Mouse (Mus musculus) MEL (cell line): ENCODE measurements around the gene Atp2a3. TPM values are rescaled to one million over a fixed set of nuclear protein-coding genes. Genes with fewer than 3 reads are reported as not detected.

ENCODE experiments used
- DNase-seq: peaks from one replicate; pipeline ENCODE4 v3.0.0; 2011; ENCODE audit warnings: low read depth, low spot score
- H3K27ac ChIP-seq: 2 replicates; pipeline ENCODE4 v1.5.1; 2012; ENCODE audit warnings: low read depth, mild to moderate bottlenecking, control low read depth, low read length, moderate library complexity; ENCODE audit not compliant: control insufficient read depth
- H3K27me3 ChIP-seq, 2 experiments: fragments of 150-350 bp in 1 of 2; sonication (generic) in 1 of 2; 2 replicates each; pipeline ENCODE4 v1.6.1; 2012; ENCODE audit warnings: low read length in 2 of 2, mild to moderate bottlenecking in 2 of 2, improper control_type of control experiment in 1 of 2, moderate library complexity in 1 of 2; ENCODE audit not compliant: insufficient read depth in 2 of 2, control insufficient read depth in 1 of 2
- H3K36me3 ChIP-seq, 2 experiments: 2 replicates each; pipeline ENCODE4 v1.6.1; 2012 to 2014; ENCODE audit warnings: low read length in 2 of 2, improper control_type of control experiment in 1 of 2, inconsistent platforms in 1 of 2, mild to moderate bottlenecking in 1 of 2; ENCODE audit not compliant: insufficient read depth in 2 of 2, control insufficient read depth in 1 of 2
- H3K4me1 ChIP-seq, 2 experiments: fragments of 150-350 bp in 1 of 2; sonication (generic) in 1 of 2; 2 replicates each; pipeline ENCODE4 v1.6.1; 2012; ENCODE audit warnings: low read length in 2 of 2, improper control_type of control experiment in 1 of 2, mild to moderate bottlenecking in 1 of 2; ENCODE audit not compliant: insufficient read depth in 2 of 2, control insufficient read depth in 1 of 2
- H3K4me3 ChIP-seq, 2 experiments: fragments of 150-350 bp in 1 of 2; sonication (generic) in 1 of 2; 2 replicates each; pipeline ENCODE4 v1.5.1; 2012; ENCODE audit warnings: low read depth in 2 of 2, low read length in 2 of 2, mild to moderate bottlenecking in 2 of 2, moderate library complexity in 2 of 2, control low read depth in 1 of 2, improper control_type of control experiment in 1 of 2; ENCODE audit not compliant: control insufficient read depth in 1 of 2, insufficient read depth in 1 of 2
- H3K79me2 ChIP-seq: 2 replicates; pipeline ENCODE4 v1.6.1; 2012; ENCODE audit warnings: mild to moderate bottlenecking, low read length, moderate library complexity; ENCODE audit not compliant: control insufficient read depth, poor library complexity, insufficient read depth
- H3K9ac ChIP-seq: 2 replicates; pipeline ENCODE4 v1.6.1; 2012; ENCODE audit warnings: low read depth, mild to moderate bottlenecking, control low read depth, low read length, moderate library complexity; ENCODE audit not compliant: control insufficient read depth, poor library complexity, severe bottlenecking
- H3K9me3 ChIP-seq: fragments of 150-350 bp; sonication (generic); replicated peaks from 2 replicates; pipeline ENCODE4 v1.6.1; 2012; ENCODE audit warnings: mild to moderate bottlenecking, low read length, improper control_type of control experiment, moderate library complexity; ENCODE audit not compliant: insufficient read depth
- BHLHE40 ChIP-seq: IDR thresholded peaks from 2 replicates; pipeline ENCODE4 v1.6.1; 2012; ENCODE audit warnings: low read depth, mild to moderate bottlenecking, inconsistent platforms, low read length, improper control_type of control experiment, borderline replicate concordance
- CHD2 ChIP-seq: IDR thresholded peaks from 2 replicates; pipeline ENCODE4 v1.6.1; 2011; ENCODE audit warnings: low read length, improper control_type of control experiment
- ELF1 ChIP-seq: IDR thresholded peaks from 2 replicates; pipeline ENCODE4 v1.6.1; 2014; ENCODE audit warnings: low read depth, mild to moderate bottlenecking, inconsistent platforms, low read length, improper control_type of control experiment, moderate library complexity
- EP300 ChIP-seq, 2 experiments: IDR thresholded peaks; 2 replicates each; pipeline ENCODE4 v1.6.1; 2011; ENCODE audit warnings: improper control_type of control experiment in 2 of 2, low read length in 2 of 2, low read depth in 1 of 2, mild to moderate bottlenecking in 1 of 2
- HCFC1 ChIP-seq: IDR thresholded peaks from 2 replicates; pipeline ENCODE4 v1.6.1; 2012; ENCODE audit warnings: low read depth, mild to moderate bottlenecking, inconsistent platforms, low read length, improper control_type of control experiment, moderate library complexity
- JUND ChIP-seq: IDR thresholded peaks from 2 replicates; pipeline ENCODE4 v1.6.1; 2011; ENCODE audit warnings: low read depth, mild to moderate bottlenecking, improper control_type of control experiment, low read length
- KAT2A ChIP-seq: conservative IDR thresholded peaks from 2 replicates; pipeline ENCODE4 v1.6.1; 2012; ENCODE audit warnings: low read depth, low read length, improper control_type of control experiment, inconsistent platforms
- MAFK ChIP-seq: IDR thresholded peaks from 2 replicates; pipeline ENCODE4 v1.6.1; 2011; ENCODE audit warnings: low read depth, mild to moderate bottlenecking, low read length, improper control_type of control experiment, borderline replicate concordance
- MAX ChIP-seq: IDR thresholded peaks from 2 replicates; pipeline ENCODE4 v1.6.1; 2011; ENCODE audit warnings: low read length, improper control_type of control experiment
- MXI1 ChIP-seq: IDR thresholded peaks from 2 replicates; pipeline ENCODE4 v1.6.1; 2011; ENCODE audit warnings: mild to moderate bottlenecking, low read depth, low read length, improper control_type of control experiment
- NELFE ChIP-seq: IDR thresholded peaks from 2 replicates; pipeline ENCODE4 v1.6.1; 2011; ENCODE audit warnings: low read depth, low read length, improper control_type of control experiment
- NRF1 ChIP-seq: IDR thresholded peaks from 2 replicates; pipeline ENCODE4 v1.6.1; 2014; ENCODE audit warnings: low read depth, mild to moderate bottlenecking, inconsistent platforms, low read length, improper control_type of control experiment, moderate library complexity; ENCODE audit not compliant: poor library complexity, insufficient read depth, severe bottlenecking
- POLR2A ChIP-seq, 2 experiments: IDR thresholded peaks; 2 replicates each; pipeline ENCODE4 v1.6.1; 2011 to 2012; ENCODE audit warnings: low read length in 2 of 2, mild to moderate bottlenecking in 2 of 2, control low read depth in 1 of 2, improper control_type of control experiment in 1 of 2, low read depth in 1 of 2, moderate library complexity in 1 of 2; ENCODE audit not compliant: control insufficient read depth in 1 of 2, insufficient read depth in 1 of 2, poor library complexity in 1 of 2
- RAD21 ChIP-seq: IDR thresholded peaks from 2 replicates; pipeline ENCODE4 v1.6.1; 2011; ENCODE audit warnings: mild to moderate bottlenecking, low read depth, low read length, improper control_type of control experiment
- TCF12 ChIP-seq: IDR thresholded peaks from 2 replicates; pipeline ENCODE4 v1.6.1; 2014; ENCODE audit warnings: low read depth, mild to moderate bottlenecking, inconsistent platforms, low read length, improper control_type of control experiment, moderate library complexity
- USF1 ChIP-seq: IDR thresholded peaks from 2 replicates; pipeline ENCODE4 v1.6.1; 2014; ENCODE audit warnings: low read depth, mild to moderate bottlenecking, inconsistent platforms, low read length, improper control_type of control experiment, moderate library complexity
- USF2 ChIP-seq, 2 experiments: IDR thresholded peaks; 2 replicates each; pipeline ENCODE4 v1.6.1; 2011 to 2012; ENCODE audit warnings: improper control_type of control experiment in 2 of 2, low read length in 2 of 2, borderline replicate concordance in 1 of 2, inconsistent platforms in 1 of 2, low read depth in 1 of 2, mild to moderate bottlenecking in 1 of 2; ENCODE audit not compliant: insufficient read depth in 1 of 2
- ZC3H11A ChIP-seq: IDR thresholded peaks from 2 replicates; pipeline ENCODE4 v1.6.1; 2012; ENCODE audit warnings: low read depth, mild to moderate bottlenecking, inconsistent platforms, low read length, improper control_type of control experiment
- ZKSCAN1 ChIP-seq: IDR thresholded peaks from 2 replicates; pipeline ENCODE4 v1.6.1; 2012; ENCODE audit warnings: low read depth, mild to moderate bottlenecking, inconsistent platforms, low read length, improper control_type of control experiment, moderate library complexity
- polyA plus RNA-seq, 2 experiments: library from polyadenylated mRNA; stranded (reverse) in 1 of 2; unstranded in 1 of 2; fragments of >175 nt in 1 of 2; fragments of >200 nt in 1 of 2; gene quantifications; 2 replicates each; pipeline versions ENCODE4 v1.2.1 to v1.2.4; 2012; ENCODE audit warnings: low replicate concordance in 2 of 2, low read depth in 1 of 2; ENCODE audit not compliant: insufficient read length in 2 of 2, insufficient read depth in 1 of 2, missing spikeins in 1 of 2
- total RNA-seq: library from RNA; depleted of rRNA; stranded (reverse); fragments of 300-350 nt; gene quantifications from 2 replicates; pipeline ENCODE4 v1.2.3, GENCODE M21; 2012

Gene Atp2a3
- total and polyA plus RNA-seq, 3 experiments: 10.7 to 49.9 TPM; not detected in 1

GRCm38 (mm10) chr11:72962378-72962777, 1.4 kb downstream of the Atp2a3 start (continued):
- TF ChIP-seq EP300 (IDR thresholded peaks at IDR 0.05; ENCODE audit: low read depth in 1 of 2, low read length in 2 of 2) (peak in 1 of 2 experiments; percentile 72; a peak in 2 of 4 replicates), MXI1 (no peak), HCFC1 (no peak), MAX (no peak), USF1 (no peak), NRF1 (no peak), ZKSCAN1 (no peak), NELFE (no peak)

GRCm38 (mm10) chr11:72963058-72963788, 2.3 kb downstream of the Atp2a3 start:
- Histone ChIP-seq H3K4me3 (no peak overlapping the region), H3K79me2 (no peaks in the 10 kb centered on the region; the same call in none of the 2 replicates), H3K4me1 (peaks cover 4 to 17% of the 10 kb centered on the region in 2 experiments), H3K36me3 (peaks cover 0 to 4% of the 10 kb centered on the region in 2 experiments; a peak in 3 of 4 replicates), H3K27ac (no peak overlapping the region), H3K9ac (no peak overlapping the region), H3K9me3 (no peaks in the 10 kb centered on the region), H3K27me3 (no peaks in the 10 kb centered on the region)
- no peak for DNase-seq
- TF ChIP-seq ELF1 (no peak), MAFK (no peak), TCF12 (no peak), USF2 (IDR thresholded peaks at IDR 0.05; ENCODE audit: borderline replicate concordance in 1 of 2, insufficient read depth in 1 of 2, low read depth in 1 of 2, low read length in 2 of 2) (no peak), RAD21 (no peak), BHLHE40 (no peak), CHD2 (no peak), ZC3H11A (no peak), KAT2A (no peak), HCFC1 (no peak), POLR2A (IDR thresholded peaks at IDR 0.05; ENCODE audit: control insufficient read depth in 1 of 2, insufficient read depth in 1 of 2, low read depth in 1 of 2, low read length in 2 of 2, poor library complexity in 1 of 2) (no peak), JUND (no peak)
